Mouse (Mus musculus) spleen, postnatal 14 days (tissue): ENCODE data around the gene Nubpl.

ENCODE experiments used
- DNase-seq, 2 experiments: peaks; one replicate each; pipeline ENCODE4 v3.0.0; 2021 to 2022; ENCODE audit warnings: low spot score in 2 of 2

Gene Nubpl

GRCm38 (mm10) chr12:52242712-52243111, 145.2 kb downstream of the Nubpl start:
- DNase-seq: no peak

GRCm38 (mm10) chr12:52247438-52247837, 149.9 kb downstream of the Nubpl start:
- no peak for DNase-seq

GRCm38 (mm10) chr12:52248531-52248930, 151.0 kb downstream of the Nubpl start:
- no peak for DNase-seq

GRCm38 (mm10) chr12:52254089-52254488, 156.6 kb downstream of the Nubpl start:
- no peak for DNase-seq

- DNase-seq: no peak
Observed at GRCm38 (mm10) chr12:52268131-52268530, 170.6 kb downstream of the Nubpl start.

GRCm38 (mm10) chr12:52272828-52273227, 175.3 kb downstream of the Nubpl start:
- no peak for DNase-seq

GRCm38 (mm10) chr12:52276320-52276719, 178.8 kb downstream of the Nubpl start:
- no peak for DNase-seq

- no peak for DNase-seq
Observed at GRCm38 (mm10) chr12:52281232-52281631, 183.7 kb downstream of the Nubpl start.

- no peak for DNase-seq
Observed at GRCm38 (mm10) chr12:52284471-52284870, 186.9 kb downstream of the Nubpl start.

GRCm38 (mm10) chr12:52286802-52287201, 189.3 kb downstream of the Nubpl start:
- no peak for DNase-seq

GRCm38 (mm10) chr12:52288537-52288936, 191.0 kb downstream of the Nubpl start:
- no peak for DNase-seq

GRCm38 (mm10) chr12:52288941-52289567, 191.5 kb downstream of the Nubpl start:
- no peak for DNase-seq

GRCm38 (mm10) chr12:52289594-52289993, 192.1 kb downstream of the Nubpl start:
- no peak for DNase-seq

GRCm38 (mm10) chr12:52293931-52294330, 196.4 kb downstream of the Nubpl start:
- DNase-seq: no peak

GRCm38 (mm10) chr12:52297988-52298387, 200.5 kb downstream of the Nubpl start:
- no peak for DNase-seq

GRCm38 (mm10) chr12:52298683-52299082, 201.1 kb downstream of the Nubpl start:
- DNase-seq: no peak

GRCm38 (mm10) chr12:52302961-52303360, 205.4 kb downstream of the Nubpl start:
- DNase-seq: no peak

GRCm38 (mm10) chr12:52306348-52306747, 208.8 kb downstream of the Nubpl start:
- no peak for DNase-seq

- DNase-seq: no peak
Observed at GRCm38 (mm10) chr12:52307331-52307982, 209.9 kb downstream of the Nubpl start.

- no peak for DNase-seq
Observed at GRCm38 (mm10) chr12:52308628-52309027, 211.1 kb downstream of the Nubpl start.

GRCm38 (mm10) chr12:52314818-52315217, 217.3 kb downstream of the Nubpl start:
- DNase-seq: no peak

GRCm38 (mm10) chr12:52317635-52318034, 220.1 kb downstream of the Nubpl start:
- no peak for DNase-seq

- DNase-seq: no peak
Observed at GRCm38 (mm10) chr12:52318426-52318825, 220.9 kb downstream of the Nubpl start.

GRCm38 (mm10) chr12:52319156-52319555, 221.6 kb downstream of the Nubpl start:
- DNase-seq: no peak
